Mouse (Mus musculus) liver, adult 2 months (tissue): ENCODE results near the gene Epas1.

Source experiments
- CTCF ChIP-seq: fragments of 200-500 bp; IDR thresholded peaks from 2 replicates; pipeline ENCODE4 v1.5.1; 2011; ENCODE audit warnings: low read depth, low read length, control low read depth
- POLR2A ChIP-seq: fragments of 200-500 bp; IDR thresholded peaks from 2 replicates; pipeline ENCODE4 v1.6.1; 2011; ENCODE audit warnings: low read length, control low read depth; ENCODE audit not compliant: insufficient read depth; ENCODE audit errors: extremely low read depth

DNA sequence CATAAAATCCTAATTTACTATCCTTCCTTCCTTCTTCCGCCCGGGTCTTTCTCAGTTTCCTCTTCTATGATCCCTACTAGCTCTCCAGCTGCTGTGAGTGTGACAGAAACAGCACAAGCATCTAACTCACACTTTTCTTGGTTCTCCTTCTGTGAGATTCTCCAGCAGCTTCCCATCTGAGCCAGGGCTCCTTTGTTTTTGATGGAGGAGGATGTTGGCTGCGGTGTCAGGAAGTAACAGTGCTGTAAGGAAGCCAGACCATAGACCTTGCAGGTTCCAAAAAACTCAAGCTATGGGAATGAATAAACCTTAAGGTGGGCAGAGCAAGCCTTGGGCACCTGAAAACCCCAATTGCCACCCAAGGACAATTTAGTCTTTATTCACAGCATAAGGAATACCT, 48.3 kb upstream of the Epas1 start:
- TF ChIP-seq POLR2A (no peak), CTCF (no peak)
